Mouse (Mus musculus): ENCODE data around the gene Cfap61. TPM values are rescaled to one million over a fixed set of nuclear protein-coding genes. Genes with fewer than 3 reads are reported as not detected.

The Cfap61 gene
- total and polyA plus RNA-seq, 3 experiments = 0.13 TPM; not detected in 2

DNA sequence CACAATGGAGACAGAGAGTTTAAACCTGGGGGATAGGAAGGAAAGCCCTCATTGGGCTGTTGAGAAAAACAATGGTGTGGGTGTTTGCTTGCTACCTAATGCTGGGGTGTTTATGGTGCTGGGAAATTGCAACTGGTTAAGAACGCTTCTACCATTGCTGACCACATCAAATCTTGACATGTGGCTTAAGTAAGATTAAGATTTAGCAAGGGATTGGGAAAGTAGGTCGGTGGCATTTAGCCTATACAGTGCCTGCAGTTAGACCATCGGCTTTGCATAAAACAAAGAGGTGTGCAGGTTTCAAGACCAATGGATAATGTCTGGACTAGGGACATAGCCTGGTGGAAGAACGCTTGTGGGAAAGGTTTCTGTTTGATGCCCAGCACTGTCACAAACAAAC, 113.1 kb downstream of the Cfap61 start:
- H3K27ac ChIP-seq (ENCODE audit: control insufficient read depth, low read depth, low read length) = no peak overlapping the region
- no peak for DNase-seq (ENCODE audit: low read depth, low spot score)
- no peak overlapping the region for H3K9ac ChIP-seq (ENCODE audit: control insufficient read depth, low read depth, low read length, poor library complexity, severe bottlenecking)
- H3K4me1 ChIP-seq (ENCODE audit: control insufficient read depth in 1 of 2, insufficient read depth in 2 of 2, low read length in 2 of 2) = no peaks in the 10 kb centered on the region
- H3K79me2 ChIP-seq (ENCODE audit: control insufficient read depth, insufficient read depth, low read length, poor library complexity) = no peaks in the 10 kb centered on the region
- no peaks in the 10 kb centered on the region for H3K27me3 ChIP-seq (ENCODE audit: control insufficient read depth in 1 of 2, insufficient read depth in 2 of 2, low read length in 2 of 2)
- H3K9me3 ChIP-seq (replicated peaks; ENCODE audit: insufficient read depth, low read length) = no peaks in the 10 kb centered on the region
- no peak overlapping the region for H3K4me3 ChIP-seq (ENCODE audit: control insufficient read depth in 1 of 2, insufficient read depth in 1 of 2, low read depth in 2 of 2, low read length in 2 of 2)
- no peaks in the 10 kb centered on the region for H3K36me3 ChIP-seq (ENCODE audit: control insufficient read depth in 1 of 2, insufficient read depth in 2 of 2, low read length in 2 of 2)
- TF ChIP-seq BHLHE40 (IDR thresholded peaks at IDR 0.05; ENCODE audit: borderline replicate concordance, low read depth, low read length) = no peak
- no peak for TF ChIP-seq CHD1 (IDR thresholded peaks at IDR 0.05; ENCODE audit: low read depth, low read length)
- TF ChIP-seq ELF1 (IDR thresholded peaks at IDR 0.05; ENCODE audit: low read depth, low read length) = no peak
- TF ChIP-seq ETS1 (IDR thresholded peaks at IDR 0.05; ENCODE audit: low read depth, low read length) = no peak
- no peak for TF ChIP-seq USF1 (IDR thresholded peaks at IDR 0.05; ENCODE audit: low read depth, low read length)
- no peak for TF ChIP-seq MAFK (IDR thresholded peaks at IDR 0.05; ENCODE audit: borderline replicate concordance, low read depth, low read length)
- no peak for TF ChIP-seq SMC3 (IDR thresholded peaks at IDR 0.05; ENCODE audit: low read depth, low read length)
- no peak for TF ChIP-seq CHD2 (IDR thresholded peaks at IDR 0.05; ENCODE audit: low read length)
- no peak for TF ChIP-seq MAX (IDR thresholded peaks at IDR 0.05; ENCODE audit: low read length)
- no peak for TF ChIP-seq MYC (IDR thresholded peaks at IDR 0.05; ENCODE audit: low read depth, low read length)
- TF ChIP-seq TAL1 (IDR thresholded peaks at IDR 0.05; ENCODE audit: low read length) = no peak
- no peak for TF ChIP-seq KAT2A (conservative IDR thresholded peaks at IDR 0.05; ENCODE audit: low read depth, low read length)
- TF ChIP-seq TCF12 (IDR thresholded peaks at IDR 0.05; ENCODE audit: low read depth, low read length) = no peak
- TF ChIP-seq ZNF384 (IDR thresholded peaks at IDR 0.05; ENCODE audit: low read depth, low read length) = no peak
- no peak for TF ChIP-seq E2F4 (IDR thresholded peaks at IDR 0.05; ENCODE audit: borderline replicate concordance, low read depth, low read length)
- no peak for TF ChIP-seq USF2 (IDR thresholded peaks at IDR 0.05; ENCODE audit: borderline replicate concordance in 1 of 2, insufficient read depth in 1 of 2, low read depth in 1 of 2, low read length in 2 of 2)
- no peak for TF ChIP-seq GATA1 (IDR thresholded peaks at IDR 0.05; ENCODE audit: low read depth, low read length)
- no peak for TF ChIP-seq ZKSCAN1 (IDR thresholded peaks at IDR 0.05; ENCODE audit: low read depth, low read length)
- no peak for TF ChIP-seq GABPA (IDR thresholded peaks at IDR 0.05; ENCODE audit: low read depth, low read length)

DNA sequence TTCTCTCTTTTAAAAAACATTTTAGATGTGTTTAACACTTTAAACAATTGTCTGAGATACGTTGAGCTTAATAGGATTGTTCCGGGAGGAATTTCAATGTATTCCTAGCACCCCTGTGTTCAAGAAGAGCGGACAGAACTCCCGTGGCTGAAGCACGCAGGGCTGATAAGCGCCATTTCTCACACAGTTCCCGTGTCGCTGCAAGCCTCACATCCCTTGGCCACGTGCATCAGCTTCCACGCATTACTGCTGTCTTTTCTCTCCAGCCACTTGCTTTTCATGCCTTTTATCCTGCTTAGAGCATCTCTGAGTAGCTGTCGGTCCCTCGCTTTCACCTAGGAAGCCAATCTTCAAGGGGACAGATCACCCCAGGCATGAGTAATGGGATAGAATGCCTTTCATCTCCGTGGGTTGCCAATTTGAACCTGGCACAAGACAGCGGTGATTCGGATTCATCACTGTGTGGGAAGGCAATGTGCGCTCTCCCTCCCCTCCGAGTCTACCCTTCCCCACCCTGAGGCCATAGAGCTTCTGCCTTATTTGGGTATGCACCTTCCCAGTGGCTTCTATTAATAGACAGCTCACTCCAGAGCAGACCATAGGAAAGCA, 113.7 kb downstream of the Cfap61 start:
- no peak overlapping the region for H3K27ac ChIP-seq (ENCODE audit: control insufficient read depth, low read depth, low read length)
- no peaks in the 10 kb centered on the region for H3K9me3 ChIP-seq (replicated peaks; ENCODE audit: insufficient read depth, low read length)
- H3K4me1 ChIP-seq (ENCODE audit: control insufficient read depth in 1 of 2, insufficient read depth in 2 of 2, low read length in 2 of 2) = no peaks in the 10 kb centered on the region
- no peaks in the 10 kb centered on the region for H3K27me3 ChIP-seq (ENCODE audit: control insufficient read depth in 1 of 2, insufficient read depth in 2 of 2, low read length in 2 of 2)
- no peaks in the 10 kb centered on the region for H3K79me2 ChIP-seq (ENCODE audit: control insufficient read depth, insufficient read depth, low read length, poor library complexity)
- no peak for DNase-seq (ENCODE audit: low read depth, low spot score)
- H3K36me3 ChIP-seq (ENCODE audit: control insufficient read depth in 1 of 2, insufficient read depth in 2 of 2, low read length in 2 of 2) = no peaks in the 10 kb centered on the region
- no peak overlapping the region for H3K4me3 ChIP-seq (ENCODE audit: control insufficient read depth in 1 of 2, insufficient read depth in 1 of 2, low read depth in 2 of 2, low read length in 2 of 2)
- H3K9ac ChIP-seq (ENCODE audit: control insufficient read depth, low read depth, low read length, poor library complexity, severe bottlenecking) = no peak overlapping the region
- no peak for TF ChIP-seq CHD2 (IDR thresholded peaks at IDR 0.05; ENCODE audit: low read length)
- no peak for TF ChIP-seq TBP (IDR thresholded peaks at IDR 0.05; ENCODE audit: low read depth, low read length)
- TF ChIP-seq TAL1 (IDR thresholded peaks at IDR 0.05; ENCODE audit: low read length) = no peak
- no peak for TF ChIP-seq NRF1 (IDR thresholded peaks at IDR 0.05; ENCODE audit: insufficient read depth, low read depth, low read length, poor library complexity, severe bottlenecking)
- no peak for TF ChIP-seq KAT2A (conservative IDR thresholded peaks at IDR 0.05; ENCODE audit: low read depth, low read length)
- no peak for TF ChIP-seq SIN3A (IDR thresholded peaks at IDR 0.05; ENCODE audit: low read length)
- no peak for TF ChIP-seq MYC (IDR thresholded peaks at IDR 0.05; ENCODE audit: low read depth, low read length)
- TF ChIP-seq ZKSCAN1 (IDR thresholded peaks at IDR 0.05; ENCODE audit: low read depth, low read length) = no peak
- no peak for TF ChIP-seq HCFC1 (IDR thresholded peaks at IDR 0.05; ENCODE audit: low read depth, low read length)
- no peak for TF ChIP-seq USF2 (IDR thresholded peaks at IDR 0.05; ENCODE audit: borderline replicate concordance in 1 of 2, insufficient read depth in 1 of 2, low read depth in 1 of 2, low read length in 2 of 2)
- no peak for TF ChIP-seq MAX (IDR thresholded peaks at IDR 0.05; ENCODE audit: low read length)
- no peak for TF ChIP-seq CTCF (IDR thresholded peaks at IDR 0.05 in 2 of 3, conservative IDR thresholded peaks at IDR 0.05 in 1 of 3; ENCODE audit: control insufficient read depth in 1 of 3, insufficient read depth in 1 of 3, low read depth in 2 of 3, low read length in 3 of 3, poor library complexity in 1 of 3, severe bottlenecking in 1 of 3)
- TF ChIP-seq MAFK (IDR thresholded peaks at IDR 0.05; ENCODE audit: borderline replicate concordance, low read depth, low read length) = no peak
- TF ChIP-seq EP300 (IDR thresholded peaks at IDR 0.05; ENCODE audit: low read depth in 1 of 2, low read length in 2 of 2) = no peak
- no peak for TF ChIP-seq BHLHE40 (IDR thresholded peaks at IDR 0.05; ENCODE audit: borderline replicate concordance, low read depth, low read length)
- TF ChIP-seq JUND (IDR thresholded peaks at IDR 0.05; ENCODE audit: low read depth, low read length) = no peak
- no peak for TF ChIP-seq CHD1 (IDR thresholded peaks at IDR 0.05; ENCODE audit: low read depth, low read length)
- no peak for TF ChIP-seq ZNF384 (IDR thresholded peaks at IDR 0.05; ENCODE audit: low read depth, low read length)
- TF ChIP-seq POLR2AphosphoS5 (IDR thresholded peaks at IDR 0.05; ENCODE audit: borderline replicate concordance, low read depth, low read length) = no peak

Measured in MEL (cell line).